Mouse (Mus musculus) neural tube, embryonic 14.5 days (tissue): ENCODE data around the gene Lmnb2. TPM values are rescaled to one million over a fixed set of nuclear protein-coding genes. Genes with fewer than 3 reads are reported as not detected.

Source experiments
- ATAC-seq: fragments of 200-750 bp; cut with Nextera tagmentation; 2 replicates; pipeline ENCODE4 v1.8.0; 2017; ENCODE audit warnings: low read depth, mild to moderate bottlenecking, moderate TSS enrichment, moderate library complexity
- H3K27ac ChIP-seq: fragments of 300-500 bp; sonication (generic); 2 replicates; pipeline ENCODE4 v1.5.1; 2014; ENCODE audit warnings: low read depth, mild to moderate bottlenecking, control low read depth, low read length, moderate library complexity, mixed read lengths
- H3K27me3 ChIP-seq: fragments of 300-500 bp; sonication (generic); 2 replicates; pipeline ENCODE4 v1.6.1; 2014; ENCODE audit warnings: low read length; ENCODE audit not compliant: control insufficient read depth, insufficient read depth
- H3K36me3 ChIP-seq: fragments of 300-500 bp; sonication (generic); 2 replicates; pipeline ENCODE4 v1.6.1; 2014; ENCODE audit warnings: low read length, mixed read lengths; ENCODE audit not compliant: control insufficient read depth, insufficient read depth
- H3K4me1 ChIP-seq: fragments of 300-500 bp; sonication (generic); 2 replicates; pipeline ENCODE4 v1.6.1; 2014; ENCODE audit warnings: low read length; ENCODE audit not compliant: control insufficient read depth, insufficient read depth
- H3K4me2 ChIP-seq: fragments of 300-500 bp; sonication (generic); 2 replicates; pipeline ENCODE4 v1.6.1; 2014; ENCODE audit warnings: mild to moderate bottlenecking, low read depth, low read length, control low read depth
- H3K4me3 ChIP-seq: fragments of 300-500 bp; sonication (generic); 2 replicates; pipeline ENCODE4 v1.5.1; 2014; ENCODE audit warnings: low read depth, low read length, control low read depth, mixed read lengths
- H3K9ac ChIP-seq: fragments of 300-500 bp; sonication (generic); replicated peaks from 2 replicates; pipeline ENCODE4 v1.6.1; 2014; ENCODE audit warnings: low read depth, mild to moderate bottlenecking, control low read depth, low read length, mixed read lengths
- H3K9me3 ChIP-seq: fragments of 300-500 bp; sonication (generic); 2 replicates; pipeline ENCODE4 v1.6.1; 2016; ENCODE audit warnings: low read length; ENCODE audit not compliant: control insufficient read depth
- WGBS: fragments of 180-500 bp; shearing (Covaris S2); extraction: QIAGEN DNeasy Blood & Tissue Kit; methylation state at CpG from one replicate; pipeline ENCODE4 v1.1.7; 2014; 5-methylcytosine and 5-hydroxymethylcytosine counted together
- polyA plus RNA-seq: library from polyadenylated mRNA; unstranded; fragments of >200 nt; fragmentation: Nextera tagmentation; extraction: Ambion mirVana; gene quantifications from 2 replicates; pipeline ENCODE4 v1.2.1, GENCODE M21; 2014

Gene Lmnb2
- polyA plus RNA-seq, 1 experiment from 2014 or later, result 10.8 TPM

DNA sequence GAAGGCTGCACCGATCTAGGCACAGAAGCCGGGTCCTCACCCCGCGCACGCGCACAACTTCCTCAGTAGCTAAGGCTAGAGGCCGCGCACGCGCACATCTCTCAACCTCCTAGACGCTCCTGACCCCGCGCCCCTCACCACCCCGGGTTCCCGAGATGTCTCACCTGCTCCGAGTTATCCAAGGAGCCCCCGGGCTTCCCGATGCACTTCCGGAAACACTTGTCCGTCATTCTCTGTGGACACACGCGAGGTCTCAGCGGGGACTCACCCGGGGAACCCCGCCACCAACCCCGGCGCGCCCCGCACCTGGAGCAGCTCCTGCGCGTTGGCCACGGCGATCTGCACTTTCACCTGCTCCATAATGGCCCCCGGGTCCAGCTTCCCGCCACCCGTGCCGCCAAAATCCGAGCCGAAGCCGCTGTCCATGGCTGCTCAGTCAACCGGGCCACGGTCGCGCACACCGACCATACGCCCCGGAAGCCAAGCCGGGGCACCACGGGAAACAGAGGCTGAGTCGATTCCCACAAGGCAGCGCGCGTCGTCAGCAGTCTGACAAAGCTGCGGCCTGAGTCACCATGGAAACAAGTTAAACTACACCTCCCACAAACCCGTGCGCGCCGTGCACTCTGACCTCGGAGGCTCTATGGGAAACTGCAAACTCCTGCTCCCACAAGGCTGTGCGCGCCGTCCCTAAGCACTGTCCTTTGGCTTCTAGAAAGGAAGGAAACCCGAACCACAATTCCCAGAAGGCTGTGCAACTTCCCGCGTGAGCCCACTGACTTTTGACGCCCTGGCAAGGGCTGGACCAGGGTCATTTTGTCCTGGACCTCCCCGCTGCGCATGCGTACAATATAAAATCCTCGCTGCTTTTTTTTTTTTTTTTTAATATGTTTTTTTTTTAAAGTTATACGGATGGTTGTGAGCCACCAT lies 17.5 kb downstream of the Lmnb2 start, which contains the start of gene Timm13:
Timm13 (minus strand) TSS at position 652 of the 930 bp plus-strand sequence.
- Histone ChIP-seq H3K4me2 (peak within 1 kb of the TSS; percentile 93), H3K36me3 (peaks cover 41% of the 10 kb centered on the region), H3K9ac (peak within 1 kb of the TSS; percentile 66), H3K27ac (peak within 1 kb of the TSS; percentile 69), H3K27me3 (no peaks in the 10 kb centered on the region), H3K9me3 (no peaks in the 10 kb centered on the region), H3K4me1 (peaks cover 19% of the 10 kb centered on the region), H3K4me3 (peak within 1 kb of the TSS; percentile 47)
- ATAC-seq, result peak; percentile 95
- under 1% methylated on average over 72 of the region's 72 CpGs for WGBS

DNA sequence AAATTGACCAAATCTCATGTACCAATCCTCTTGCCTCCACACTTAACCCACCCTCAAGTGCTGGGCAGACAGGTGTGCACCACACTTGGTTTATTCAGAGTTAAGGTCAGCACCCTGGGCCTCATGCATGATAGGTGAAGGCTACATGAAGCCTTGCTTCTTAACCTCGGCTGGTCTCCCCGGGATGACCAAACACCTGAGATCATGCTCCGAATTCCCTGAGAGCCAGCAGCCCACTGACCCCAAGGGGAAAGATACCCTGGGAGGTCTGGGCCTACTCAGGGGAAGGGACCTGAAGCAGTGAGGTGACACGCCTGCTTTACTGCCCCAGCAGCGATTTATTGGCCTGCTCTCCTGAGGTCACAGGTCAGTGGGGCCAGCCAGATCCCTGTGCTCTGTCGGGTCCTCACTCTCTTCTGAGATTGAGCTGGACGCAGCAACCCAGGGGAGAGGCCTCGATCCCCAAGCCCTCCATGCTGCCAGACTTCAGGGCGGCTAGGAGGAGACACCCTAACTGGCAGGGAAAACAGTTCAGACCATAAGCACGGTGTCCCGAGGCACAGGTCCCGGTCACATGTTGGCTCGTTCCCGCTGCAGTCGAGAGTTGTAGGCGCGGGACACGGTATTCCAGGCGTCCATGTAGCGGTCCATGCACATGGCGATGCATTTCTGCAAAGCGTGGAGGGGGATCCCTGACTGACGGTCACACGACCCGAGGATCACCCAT lies 18.3 kb downstream of the Lmnb2 start:
- Histone ChIP-seq H3K4me3 (peak overlapping the region; percentile 47), H3K9ac (peak overlapping the region; percentile 66), H3K9me3 (no peaks in the 10 kb centered on the region), H3K36me3 (peaks cover 34% of the 10 kb centered on the region), H3K27ac (peak overlapping the region; percentile 69), H3K27me3 (no peaks in the 10 kb centered on the region), H3K4me1 (peaks cover 19% of the 10 kb centered on the region), H3K4me2 (peak overlapping the region; percentile 93)
- WGBS, result 16% methylated on average over 25 of the region's 25 CpGs
- ATAC-seq, result peak; percentile 0; the same call in 1 of the 2 replicates

DNA sequence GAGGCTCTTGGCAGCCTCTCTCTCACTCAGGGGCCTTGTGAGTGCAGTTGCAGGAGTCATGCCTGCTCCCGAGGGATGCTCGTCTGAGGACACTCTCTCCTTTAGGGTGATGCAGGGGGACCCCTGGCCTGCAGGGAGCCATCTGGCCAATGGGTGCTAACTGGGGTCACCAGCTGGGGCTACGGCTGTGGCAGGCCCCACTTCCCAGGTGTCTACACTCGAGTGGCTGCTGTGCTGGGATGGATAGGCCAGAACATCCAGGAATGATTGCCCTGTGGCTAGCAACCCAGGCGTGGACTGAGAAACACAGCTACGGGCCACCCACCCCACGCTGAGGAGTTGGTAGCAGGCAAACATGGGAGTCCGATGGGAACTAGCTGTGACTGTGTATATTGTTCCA lies 19.0 kb downstream of the Lmnb2 start:
- Histone ChIP-seq H3K4me2 (peak overlapping the region; percentile 93; the same call in 1 of the 2 replicates), H3K9ac (no peak overlapping the region), H3K27me3 (no peaks in the 10 kb centered on the region), H3K4me3 (no peak overlapping the region), H3K27ac (no peak overlapping the region), H3K4me1 (peaks cover 19% of the 10 kb centered on the region), H3K9me3 (no peaks in the 10 kb centered on the region), H3K36me3 (peaks cover 28% of the 10 kb centered on the region)
- no peak for ATAC-seq
- 88% methylated on average over 8 of the region's 8 CpGs for WGBS

DNA sequence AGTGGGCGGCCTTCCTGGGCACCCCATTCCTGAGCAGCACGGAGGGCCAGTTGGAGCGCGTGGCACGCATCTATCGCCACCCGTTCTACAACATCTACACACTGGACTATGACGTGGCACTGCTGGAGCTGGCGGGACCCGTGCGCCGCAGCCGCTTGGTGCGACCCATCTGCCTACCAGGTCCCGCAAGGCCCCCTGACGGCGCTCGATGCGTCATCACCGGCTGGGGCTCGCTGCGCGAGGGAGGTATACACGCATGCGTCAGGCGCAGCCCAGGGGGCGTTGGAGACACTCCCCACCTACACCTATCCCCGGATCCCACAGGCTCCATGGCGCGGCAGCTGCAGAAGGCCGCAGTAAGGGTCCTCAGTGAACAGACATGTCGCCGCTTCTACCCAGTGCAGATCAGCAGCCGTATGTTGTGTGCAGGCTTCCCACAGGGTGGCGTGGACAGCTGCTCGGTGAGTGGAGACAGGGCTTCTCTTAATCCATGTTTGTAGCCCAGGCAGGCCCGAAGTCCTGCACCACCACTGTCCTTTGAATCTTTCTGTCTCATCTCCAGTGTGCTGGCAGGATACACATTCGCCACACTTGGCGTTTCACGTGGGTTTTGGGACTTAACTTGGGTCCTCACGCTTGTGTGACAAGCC lies 20.1 kb downstream of the Lmnb2 start:
- H3K9me3 ChIP-seq, result no peaks in the 10 kb centered on the region
- ATAC-seq, result no peak
- WGBS, result 30% methylated on average over 41 of the region's 41 CpGs
- H3K4me2 ChIP-seq, result peak overlapping the region; percentile 24; the same call in 1 of the 2 replicates
- no peaks in the 10 kb centered on the region for H3K27me3 ChIP-seq
- H3K27ac ChIP-seq, result no peak overlapping the region
- peaks cover 19% of the 10 kb centered on the region for H3K4me1 ChIP-seq
- no peak overlapping the region for H3K9ac ChIP-seq
- 0 out of 2 replicates have a peak overlapping the region, but pooled peaks have one; percentile 2 for H3K4me3 ChIP-seq
- peaks cover 17% of the 10 kb centered on the region for H3K36me3 ChIP-seq

DNA sequence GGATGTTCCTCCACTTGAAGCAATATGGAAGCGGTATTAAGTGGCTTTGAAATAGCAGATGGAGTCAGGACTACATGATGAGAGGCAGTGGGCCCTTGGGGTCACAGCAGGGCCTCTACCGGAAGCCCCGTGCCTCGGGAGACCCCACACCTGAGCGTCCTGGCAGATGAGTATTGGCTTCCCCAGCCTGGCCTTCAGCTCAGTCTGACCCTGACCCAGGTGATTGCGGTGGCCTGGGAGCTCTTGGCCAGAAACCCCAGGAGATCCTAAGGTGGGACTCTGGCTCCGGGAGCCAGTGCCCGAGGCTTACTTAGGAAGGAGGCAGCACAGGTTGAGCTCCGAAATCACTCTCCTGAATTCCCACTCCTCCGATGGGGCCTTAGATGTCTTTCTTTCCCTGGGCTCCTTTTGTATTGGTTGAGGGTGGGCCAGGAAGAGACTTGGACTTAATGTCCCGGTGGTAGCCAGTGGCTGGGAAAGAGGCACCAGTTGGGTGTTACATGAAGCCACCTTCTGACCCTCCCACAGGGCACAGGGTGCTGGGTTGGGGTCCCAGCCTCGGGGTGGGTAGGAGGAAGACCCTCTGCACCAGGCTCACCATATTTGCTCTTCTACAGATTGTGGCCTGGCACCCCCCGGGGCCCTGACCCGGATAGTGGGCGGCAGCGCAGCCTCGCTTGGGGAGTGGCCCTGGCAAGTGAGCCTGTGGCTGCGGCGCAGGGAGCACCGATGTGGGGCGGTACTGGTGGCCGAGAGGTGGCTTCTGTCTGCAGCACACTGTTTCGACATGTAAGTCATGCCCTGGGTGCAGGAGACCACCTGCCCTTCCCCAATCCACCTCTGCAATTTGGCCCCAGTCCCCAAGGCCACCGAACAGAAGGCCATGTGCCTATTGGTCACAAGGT lies 21.2 kb downstream of the Lmnb2 start:
- H3K9me3 ChIP-seq, result no peaks in the 10 kb centered on the region
- no peak overlapping the region for H3K4me3 ChIP-seq
- 71% methylated on average over 24 of the region's 24 CpGs for WGBS
- no peak overlapping the region for H3K4me2 ChIP-seq
- H3K4me1 ChIP-seq, result peaks cover 19% of the 10 kb centered on the region
- no peak overlapping the region for H3K9ac ChIP-seq
- no peak for ATAC-seq
- H3K36me3 ChIP-seq, result peaks cover 6% of the 10 kb centered on the region; the same call in 1 of the 2 replicates
- H3K27ac ChIP-seq, result no peak overlapping the region
- H3K27me3 ChIP-seq, result no peaks in the 10 kb centered on the region

DNA sequence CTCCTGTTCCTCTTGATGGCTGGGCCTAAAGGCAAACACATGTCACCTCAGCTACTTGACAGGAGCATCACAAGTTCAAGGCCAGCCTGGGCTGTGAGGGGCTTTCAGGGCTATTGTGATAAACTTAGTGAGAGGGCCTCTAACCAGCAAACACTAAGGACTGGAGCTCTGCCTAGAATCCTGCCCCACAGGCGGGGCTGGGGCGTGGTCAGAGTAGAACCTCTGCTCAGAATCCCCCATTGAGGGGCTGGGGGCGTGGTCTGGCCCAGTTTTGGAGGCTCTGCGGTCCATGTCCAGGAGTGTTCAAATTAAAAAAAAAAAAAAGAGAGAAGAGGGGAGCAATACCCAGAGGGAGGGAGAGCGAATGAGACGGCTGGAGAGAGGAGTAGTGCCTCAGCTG lies 22.3 kb downstream of the Lmnb2 start:
- Histone ChIP-seq H3K4me3 (no peak overlapping the region), H3K9ac (no peak overlapping the region), H3K27me3 (no peaks in the 10 kb centered on the region), H3K4me1 (peaks cover 17% of the 10 kb centered on the region), H3K4me2 (no peak overlapping the region), H3K27ac (no peak overlapping the region), H3K36me3 (peaks cover 6% of the 10 kb centered on the region; the same call in 1 of the 2 replicates), H3K9me3 (no peaks in the 10 kb centered on the region)
- WGBS, result 92% methylated on average over 6 of the region's 6 CpGs
- no peak for ATAC-seq

DNA sequence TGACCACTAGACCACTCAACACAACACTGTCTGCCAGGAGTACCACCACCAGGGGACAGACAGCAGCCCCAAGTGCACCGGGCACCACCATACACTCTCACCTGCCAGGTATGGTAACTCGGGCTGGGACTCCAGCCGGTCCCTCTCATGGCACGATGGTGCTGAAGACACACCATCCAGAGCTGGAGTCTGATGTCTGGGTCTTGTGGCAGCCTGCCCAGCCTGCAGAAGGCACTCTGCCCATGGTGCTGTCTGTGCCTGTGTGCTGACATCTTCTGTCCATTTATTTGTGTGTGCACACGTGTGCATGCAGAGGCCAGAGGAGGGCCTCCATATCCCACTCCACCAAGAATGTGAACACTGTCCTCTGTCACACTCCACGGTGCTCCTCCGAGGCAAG lies 22.9 kb downstream of the Lmnb2 start:
- Histone ChIP-seq H3K9ac (no peak overlapping the region), H3K27ac (no peak overlapping the region), H3K4me3 (no peak overlapping the region), H3K9me3 (no peaks in the 10 kb centered on the region), H3K36me3 (peaks cover 6% of the 10 kb centered on the region; the same call in 1 of the 2 replicates), H3K27me3 (no peaks in the 10 kb centered on the region), H3K4me2 (no peak overlapping the region), H3K4me1 (peaks cover 17% of the 10 kb centered on the region)
- ATAC-seq, result no peak
- 91% methylated on average over 7 of the region's 7 CpGs for WGBS

DNA sequence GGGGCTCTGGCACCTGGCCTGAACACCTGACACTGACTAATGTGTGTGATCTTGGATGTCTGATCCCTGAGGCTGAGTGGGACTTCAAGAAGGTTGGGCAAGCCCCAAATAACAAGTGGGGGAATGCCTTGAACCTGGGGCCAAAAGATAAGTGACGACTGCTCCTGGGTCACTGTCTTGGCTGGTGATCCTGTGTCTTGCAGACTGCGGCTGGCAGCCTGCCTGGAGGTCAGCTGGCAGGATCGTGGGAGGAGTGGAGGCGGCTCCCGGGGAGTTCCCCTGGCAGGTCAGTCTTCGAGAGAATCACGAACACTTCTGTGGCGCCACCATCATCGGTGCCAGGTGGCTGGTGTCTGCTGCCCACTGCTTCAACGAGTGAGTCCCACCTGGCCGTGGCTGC lies 30.9 kb downstream of the Lmnb2 start:
- Histone ChIP-seq H3K4me1 (no peaks in the 10 kb centered on the region), H3K9ac (no peak overlapping the region), H3K4me3 (no peak overlapping the region), H3K4me2 (no peak overlapping the region), H3K36me3 (no peaks in the 10 kb centered on the region), H3K27me3 (no peaks in the 10 kb centered on the region), H3K9me3 (no peaks in the 10 kb centered on the region), H3K27ac (no peak overlapping the region)
- 75% methylated on average over 11 of the region's 11 CpGs for WGBS
- ATAC-seq, result no peak
